ENCODE assay signal across 9 mouse cellular contexts in the genomic region with DNA sequence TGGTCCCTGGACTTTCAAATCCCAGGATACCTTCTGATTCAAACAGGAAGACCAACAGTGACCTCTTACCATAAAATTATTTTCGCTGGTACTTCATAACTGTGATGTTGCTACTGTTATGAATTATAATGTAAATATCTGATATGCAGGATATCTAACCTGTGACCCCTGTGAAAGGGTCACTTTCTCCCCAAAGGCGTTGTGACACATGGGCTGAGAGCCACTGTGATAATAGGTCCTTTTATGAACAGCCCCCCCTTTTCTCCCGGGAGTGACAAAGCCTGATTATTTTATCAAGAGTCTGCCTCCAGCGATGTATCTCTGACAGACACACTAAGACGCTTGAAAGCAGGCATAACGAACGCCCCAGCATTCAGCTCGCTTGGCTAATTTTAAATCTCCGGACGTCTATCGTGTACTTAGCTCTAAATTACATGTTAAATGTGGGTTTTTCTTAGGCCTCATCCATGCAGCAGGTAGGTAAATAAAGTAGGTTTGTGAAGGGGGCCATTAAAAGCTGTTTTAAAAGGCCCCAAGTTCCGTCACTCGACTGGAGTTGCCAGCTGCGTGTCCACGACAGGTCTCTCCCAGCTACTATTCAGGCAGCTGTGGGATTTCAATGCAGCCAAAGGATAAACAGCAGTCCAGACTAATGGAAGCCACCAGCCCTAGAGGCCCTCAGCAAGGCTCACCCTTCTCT. TPM values are rescaled to one million over a fixed set of nuclear protein-coding genes. Genes with fewer than 3 reads are reported as not detected.
A peak's percentile ranks its signal among the peaks of the same experiment; 100 is the strongest.
DNase-seq lines count a peak whose midpoint lies in the region; ATAC-seq and TF ChIP-seq lines count a peak whose summit lies in the region.
"Had no signal": no experiment of that assay in that cellular context is flagged by ENCODE, and none has a peak within 500 bp of the region (broad histone marks: within the 10 kb centered on the region; RNA-seq: fewer than 3 reads in every experiment).

No protein-coding gene starts in this region.

- peak overlapping the region; percentile 51 for H3K4me2 ChIP-seq in embryonic facial prominence, embryonic 12.5 days (replicated peaks)
- peak overlapping the region; percentile 56 for H3K4me2 ChIP-seq in hindbrain, embryonic 16.5 days (ENCODE audit: low read length)
- peak overlapping the region; percentile 52 for H3K4me2 ChIP-seq in midbrain, embryonic 13.5 days (replicated peaks)

- H3K9me3 ChIP-seq in embryonic facial prominence, embryonic 12.5 days: no peaks in the 10 kb centered on the region
- H3K9me3 ChIP-seq in hindbrain, embryonic 16.5 days (ENCODE audit: control insufficient read depth, low read length): no peaks in the 10 kb centered on the region
- H3K9me3 ChIP-seq in midbrain, embryonic 13.5 days: no peaks in the 10 kb centered on the region

- H3K27me3 ChIP-seq in kidney, adult 2 months (replicated peaks; ENCODE audit: control insufficient read depth, insufficient read depth, low read length): no peaks in the 10 kb centered on the region
- H3K27me3 ChIP-seq in embryonic facial prominence, embryonic 12.5 days: no peaks in the 10 kb centered on the region
- H3K27me3 ChIP-seq in hindbrain, embryonic 16.5 days (replicated peaks; ENCODE audit: control insufficient read depth, insufficient read depth, low read length): no peaks in the 10 kb centered on the region
- H3K27me3 ChIP-seq in midbrain, embryonic 13.5 days: no peaks in the 10 kb centered on the region

- ATAC-seq in embryonic facial prominence, embryonic 12.5 days (ENCODE audit: insufficient number of reproducible peaks, insufficient read depth, low FRiP score, low TSS enrichment): 0 out of 2 replicates have a peak, but pooled peaks have one; percentile 16
- ATAC-seq in hindbrain, embryonic 16.5 days: peak; percentile 58
- peak; percentile 72 for ATAC-seq in midbrain, embryonic 13.5 days

- no peaks in the 10 kb centered on the region for H3K36me3 ChIP-seq in kidney, adult 2 months (ENCODE audit: control insufficient read depth, insufficient read depth, low read length)
- H3K36me3 ChIP-seq in embryonic facial prominence, embryonic 12.5 days: no peaks in the 10 kb centered on the region
- no peaks in the 10 kb centered on the region for H3K36me3 ChIP-seq in hindbrain, embryonic 16.5 days (ENCODE audit: control insufficient read depth, insufficient read depth, low read length)
- no peaks in the 10 kb centered on the region for H3K36me3 ChIP-seq in midbrain, embryonic 13.5 days

- TF ChIP-seq CTCF in kidney, adult 2 months (conservative IDR thresholded peaks at IDR 0.05; ENCODE audit: insufficient read depth, insufficient read length, low read depth, low read length): no peak

- WGBS in kidney, adult 2 months: 13% methylated on average over 15 of the region's 15 CpGs
- WGBS in embryonic facial prominence, embryonic 12.5 days: 18% methylated on average over 15 of the region's 15 CpGs
- 16% methylated on average over 15 of the region's 15 CpGs for WGBS in hindbrain, embryonic 16.5 days
- 19% methylated on average over 15 of the region's 15 CpGs for WGBS in midbrain, embryonic 13.5 days

- H3K4me3 ChIP-seq in kidney, adult 2 months (ENCODE audit: insufficient read depth, low read depth, low read length): peak overlapping the region; percentile 23; the same call in 1 of the 2 replicates
- H3K4me3 ChIP-seq in embryonic facial prominence, embryonic 12.5 days: peak overlapping the region; percentile 29
- H3K4me3 ChIP-seq in hindbrain, embryonic 16.5 days (ENCODE audit: low read length): peak overlapping the region; percentile 23
- H3K4me3 ChIP-seq in midbrain, embryonic 13.5 days (replicated peaks): peak overlapping the region; percentile 34
- H3K4me3 ChIP-seq: erythroblast, embryonic 14.5 days had no signal

- no peak for DNase-seq in kidney, adult 2 months
- DNase-seq in kidney, postnatal 10 days: no peak
- no peak for DNase-seq in adrenal gland, postnatal 4 days (ENCODE audit: low spot score in 2 of 2)
- no peak for DNase-seq in T-cell, adult 2 months (ENCODE audit: low spot score)
- DNase-seq in urinary bladder, postnatal 14 days (ENCODE audit: low spot score): no peak

- no peak overlapping the region for H3K27ac ChIP-seq in kidney, adult 2 months (ENCODE audit: insufficient read depth, low read depth, low read length)
- no peak overlapping the region for H3K27ac ChIP-seq in embryonic facial prominence, embryonic 12.5 days
- no peak overlapping the region for H3K27ac ChIP-seq in hindbrain, embryonic 16.5 days (ENCODE audit: low read depth, low read length)
- peak overlapping the region; percentile 61 for H3K27ac ChIP-seq in midbrain, embryonic 13.5 days

- TF ChIP-seq POLR2A in kidney, adult 2 months (IDR thresholded peaks at IDR 0.05; ENCODE audit: low read depth, low read length): no peak

- H3K9ac ChIP-seq in embryonic facial prominence, embryonic 12.5 days: peak overlapping the region; percentile 31; the same call in 1 of the 2 replicates
- peak overlapping the region; percentile 32; the same call in 1 of the 2 replicates for H3K9ac ChIP-seq in hindbrain, embryonic 16.5 days (ENCODE audit: low read depth, low read length)
- H3K9ac ChIP-seq in midbrain, embryonic 13.5 days (replicated peaks): no peak overlapping the region; the same call in 1 of the 2 replicates

- H3K4me1 ChIP-seq in kidney, adult 2 months (ENCODE audit: control insufficient read depth, insufficient read depth, low read length): no peaks in the 10 kb centered on the region
- H3K4me1 ChIP-seq in embryonic facial prominence, embryonic 12.5 days: peaks cover 11% of the 10 kb centered on the region
- H3K4me1 ChIP-seq in hindbrain, embryonic 16.5 days (ENCODE audit: control insufficient read depth, insufficient read depth, low read depth, low read length): peaks cover 6% of the 10 kb centered on the region
- H3K4me1 ChIP-seq in midbrain, embryonic 13.5 days (replicated peaks): peaks cover 12% of the 10 kb centered on the region

RNA-seq across cellular contexts. Expression of gene Lrrc38, which starts 24.5 kb away (rescaled TPM):
- polyA plus RNA-seq in kidney, adult 2 months (2012; rRNA removed): 0.04 and 0.06 TPM in 2 replicates
- polyA plus RNA-seq in embryonic facial prominence, embryonic 12.5 days (2016; fragmentation: Nextera tagmentation; extraction: Ambion mirVana): 0.40 and 0.43 TPM in 2 replicates
- polyA plus RNA-seq in hindbrain, embryonic 16.5 days (2015; fragmentation: Nextera tagmentation; extraction: Ambion mirVana): 0.38 and 0.69 TPM in 2 replicates
- polyA plus RNA-seq in midbrain, embryonic 13.5 days (2015; fragmentation: Nextera tagmentation; extraction: Ambion mirVana): 0.19 and 0.28 TPM in 2 replicates
- total RNA-seq in adrenal gland, postnatal 4 days (2021): not detected
- polyA plus RNA-seq: erythroblast, embryonic 14.5 days had no signal

RNA-seq across cellular contexts. Expression of gene Pdpn, which starts 25.7 kb away (rescaled TPM):
- polyA plus RNA-seq in kidney, adult 2 months (2012; rRNA removed): 3.2 and 4.5 TPM in 2 replicates
- 37.1 and 39.0 TPM in 2 replicates for polyA plus RNA-seq in embryonic facial prominence, embryonic 12.5 days (2016; fragmentation: Nextera tagmentation; extraction: Ambion mirVana)
- polyA plus RNA-seq in hindbrain, embryonic 16.5 days (2015; fragmentation: Nextera tagmentation; extraction: Ambion mirVana): 46.9 and 51.6 TPM in 2 replicates
- 70.8 and 72.5 TPM in 2 replicates for polyA plus RNA-seq in midbrain, embryonic 13.5 days (2015; fragmentation: Nextera tagmentation; extraction: Ambion mirVana)
- 10 to 100 TPM; 11.1 to 14.8 TPM for total RNA-seq in adrenal gland, postnatal 4 days (2021)
- polyA plus RNA-seq: erythroblast, embryonic 14.5 days had no signal

Comparison
In these comparisons a context has a peak if more than half of its experiments do, and no peak if none do; other contexts are left out.
1. ATAC-seq: peak in every context shown above with its lines; median percentile 72 in midbrain, embryonic 13.5 days; 58 in hindbrain, embryonic 16.5 days; 16 in embryonic facial prominence, embryonic 12.5 days.